Mouse (Mus musculus) stomach, postnatal 0 days (tissue): ENCODE measurements around the gene Pakap. TPM values are rescaled to one million over a fixed set of nuclear protein-coding genes. Genes with fewer than 3 reads are reported as not detected.

Experiments
- ATAC-seq: fragments of 200-750 bp; cut with Nextera tagmentation; 2 replicates; pipeline ENCODE4 v1.8.0; 2017; ENCODE audit not compliant: low FRiP score, low TSS enrichment
- DNase-seq: peaks from one replicate; pipeline ENCODE4 v3.0.0-alpha.2; 2016; ENCODE audit warnings: low spot score
- H3K27ac ChIP-seq: fragments of 300-500 bp; sonication (generic); replicated peaks from 2 replicates; pipeline ENCODE4 v1.5.1; 2014; ENCODE audit warnings: mild to moderate bottlenecking, control low read depth
- H3K27me3 ChIP-seq: fragments of 300-500 bp; sonication (generic); 2 replicates; pipeline ENCODE4 v1.6.1; 2014; ENCODE audit warnings: low read length; ENCODE audit not compliant: control insufficient read depth, insufficient read depth
- H3K36me3 ChIP-seq: fragments of 300-500 bp; sonication (generic); 2 replicates; pipeline ENCODE4 v1.6.1; 2014; ENCODE audit warnings: low read length, mixed read lengths; ENCODE audit not compliant: control insufficient read depth, insufficient read depth
- H3K4me1 ChIP-seq: fragments of 300-500 bp; sonication (generic); replicated peaks from 2 replicates; pipeline ENCODE4 v1.6.1; 2014; ENCODE audit warnings: antibody characterized with exemption; ENCODE audit not compliant: control insufficient read depth, insufficient read depth
- H3K4me2 ChIP-seq: fragments of 300-500 bp; sonication (generic); replicated peaks from 2 replicates; pipeline ENCODE4 v1.6.1; 2014; ENCODE audit warnings: low read depth, mild to moderate bottlenecking, control low read depth, moderate library complexity
- H3K4me3 ChIP-seq: fragments of 300-500 bp; sonication (generic); 2 replicates; pipeline ENCODE4 v1.5.1; 2014; ENCODE audit warnings: low read depth, low read length, control low read depth
- H3K9ac ChIP-seq: fragments of 300-500 bp; sonication (generic); 2 replicates; pipeline ENCODE4 v1.6.1; 2014; ENCODE audit warnings: mild to moderate bottlenecking, low read length, control low read depth, mixed read lengths
- H3K9me3 ChIP-seq: fragments of 300-500 bp; sonication (generic); 2 replicates; pipeline ENCODE4 v1.6.1; 2016; ENCODE audit warnings: low read length; ENCODE audit not compliant: control insufficient read depth
- CTCF ChIP-seq: IDR thresholded peaks from 2 replicates; pipeline ENCODE4 v1.5.1; 2016; ENCODE audit warnings: antibody characterized with exemption, low read depth, mild to moderate bottlenecking, moderate library complexity
- EP300 ChIP-seq: optimal IDR thresholded peaks from 2 replicates; pipeline ENCODE3; 2016; ENCODE audit warnings: antibody characterized with exemption
- WGBS: fragments of 180-500 bp; shearing (Covaris S2); extraction: QIAGEN DNeasy Blood & Tissue Kit; methylation state at CpG from one replicate; pipeline ENCODE4 v1.1.7; 2014; 5-methylcytosine and 5-hydroxymethylcytosine counted together
- polyA plus RNA-seq: library from polyadenylated mRNA; unstranded; fragments of >200 nt; fragmentation: Nextera tagmentation; extraction: Ambion mirVana; gene quantifications from 2 replicates; pipeline ENCODE4 v1.2.1, GENCODE M21; 2015

Pakap gene
- polyA plus RNA-seq, 1 experiment from 2014 or later, result 12.2 TPM

- H3K9me3 ChIP-seq, result no peaks in the 10 kb centered on the region
- TF ChIP-seq EP300 (no peak), CTCF (no peak)
- no peaks in the 10 kb centered on the region for H3K27me3 ChIP-seq
- WGBS, result 52% methylated on average over 8 of the region's 8 CpGs
- DNase-seq, result no peak
- no peaks in the 10 kb centered on the region for H3K4me1 ChIP-seq
- ATAC-seq, result no peak
- H3K27ac ChIP-seq, result no peak overlapping the region
- no peak overlapping the region for H3K4me3 ChIP-seq
- H3K9ac ChIP-seq, result no peak overlapping the region
- H3K36me3 ChIP-seq, result no peaks in the 10 kb centered on the region
- H3K4me2 ChIP-seq, result no peak overlapping the region
Measured at GRCm38 (mm10) chr4:57824626-57825240, 256.8 kb downstream of the Pakap start.

GRCm38 (mm10) chr4:57826272-57826671 lies 258.3 kb downstream of the Pakap start:
- no peak for DNase-seq
- 76% methylated on average over 7 of the region's 7 CpGs for WGBS
- no peak for TF ChIP-seq CTCF
- no peak for TF ChIP-seq EP300
- Histone ChIP-seq H3K4me2 (no peak overlapping the region), H3K27me3 (no peaks in the 10 kb centered on the region), H3K4me1 (no peaks in the 10 kb centered on the region), H3K36me3 (no peaks in the 10 kb centered on the region), H3K4me3 (no peak overlapping the region), H3K9ac (no peak overlapping the region), H3K27ac (no peak overlapping the region), H3K9me3 (no peaks in the 10 kb centered on the region)
- no peak for ATAC-seq

GRCm38 (mm10) chr4:57829131-57829530 lies 261.2 kb downstream of the Pakap start:
- Histone ChIP-seq H3K4me2 (no peak overlapping the region), H3K27me3 (no peaks in the 10 kb centered on the region), H3K9ac (no peak overlapping the region), H3K9me3 (no peaks in the 10 kb centered on the region), H3K4me1 (no peaks in the 10 kb centered on the region; the same call in 1 of the 2 replicates), H3K36me3 (no peaks in the 10 kb centered on the region), H3K27ac (no peak overlapping the region), H3K4me3 (no peak overlapping the region)
- 66% methylated on average over 9 of the region's 9 CpGs for whole genome bisulfite sequencing
- TF ChIP-seq CTCF, result no peak
- TF ChIP-seq EP300, result no peak
- ATAC-seq (no peak), DNase-seq (no peak)

- Histone ChIP-seq H3K9ac (no peak overlapping the region), H3K4me3 (no peak overlapping the region), H3K9me3 (no peaks in the 10 kb centered on the region), H3K27me3 (no peaks in the 10 kb centered on the region), H3K27ac (no peak overlapping the region), H3K4me1 (no peaks in the 10 kb centered on the region; the same call in 1 of the 2 replicates), H3K36me3 (no peaks in the 10 kb centered on the region), H3K4me2 (no peak overlapping the region)
- DNase-seq (no peak), ATAC-seq (no peak)
- no peak for TF ChIP-seq EP300
- TF ChIP-seq CTCF, result no peak
- 77% methylated on average over 3 of the region's 3 CpGs for WGBS
Measured at GRCm38 (mm10) chr4:57829740-57830139, 261.8 kb downstream of the Pakap start.

GRCm38 (mm10) chr4:57832318-57832717 lies 264.3 kb downstream of the Pakap start:
- Histone ChIP-seq H3K9me3 (no peaks in the 10 kb centered on the region), H3K4me1 (no peaks in the 10 kb centered on the region; the same call in 1 of the 2 replicates), H3K27me3 (no peaks in the 10 kb centered on the region), H3K9ac (no peak overlapping the region), H3K4me3 (no peak overlapping the region), H3K36me3 (no peaks in the 10 kb centered on the region), H3K4me2 (no peak overlapping the region), H3K27ac (no peak overlapping the region)
- DNase-seq, result no peak
- 44% methylated on average over 7 of the region's 7 CpGs for WGBS
- ATAC-seq, result no peak
- TF ChIP-seq EP300 (no peak), CTCF (no peak)

GRCm38 (mm10) chr4:57833060-57833459 lies 265.1 kb downstream of the Pakap start:
- DNase-seq (no peak), ATAC-seq (no peak)
- WGBS, result 50% methylated on average over 4 of the region's 4 CpGs

More at GRCm38 (mm10) chr4:57833060-57833459, 265.1 kb downstream of the Pakap start:
- no peaks in the 10 kb centered on the region for H3K36me3 ChIP-seq
- no peaks in the 10 kb centered on the region for H3K9me3 ChIP-seq
- no peaks in the 10 kb centered on the region for H3K27me3 ChIP-seq
- no peak overlapping the region for H3K27ac ChIP-seq
- H3K9ac ChIP-seq, result no peak overlapping the region
- TF ChIP-seq EP300, result no peak
- TF ChIP-seq CTCF, result no peak
- no peak overlapping the region for H3K4me2 ChIP-seq
- H3K4me1 ChIP-seq, result no peaks in the 10 kb centered on the region; the same call in 1 of the 2 replicates
- no peak overlapping the region for H3K4me3 ChIP-seq
